Mouse (Mus musculus) 3134 (cell line): ENCODE data around the gene Rnls.

Experiments used
- DNase-seq: peaks from one replicate; pipeline ENCODE4 v3.0.0-alpha.2; 2011; ENCODE audit warnings: low spot score; ENCODE audit not compliant: insufficient read length; ENCODE audit errors: extremely low read depth

Gene Rnls

GRCm38 (mm10) chr19:33110404-33110803 lies 281.7 kb downstream of the Rnls start:
- DNase-seq, result no peak

DNA sequence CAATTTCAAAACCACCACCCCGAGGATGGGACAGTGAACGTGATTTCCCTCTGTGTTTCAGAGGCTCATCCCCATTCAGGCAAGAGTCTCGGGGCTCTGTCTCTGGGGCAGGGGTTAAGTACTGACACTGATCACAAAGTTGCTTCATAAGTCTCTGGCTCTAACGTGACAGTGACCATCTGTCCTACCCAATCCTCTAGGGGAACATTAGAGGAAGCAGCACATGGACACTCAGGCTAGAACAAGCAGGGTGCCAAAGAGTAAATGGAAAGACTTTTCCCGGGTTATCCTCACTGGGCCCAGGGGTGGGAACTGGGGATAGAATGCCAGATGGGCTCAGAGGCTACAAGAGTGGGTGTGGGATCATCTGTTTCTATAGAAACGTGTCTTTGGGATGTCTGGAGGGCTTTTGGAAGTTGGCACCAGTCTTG lies 282.1 kb downstream of the Rnls start:
- DNase-seq, result no peak

- no peak for DNase-seq
These were observed 283.0 kb downstream of the Rnls start for GRCm38 (mm10) chr19:33109141-33109540.

GRCm38 (mm10) chr19:33103851-33104250 lies 288.2 kb downstream of the Rnls start:
- no peak for DNase-seq

- no peak for DNase-seq
These were observed 289.3 kb downstream of the Rnls start for GRCm38 (mm10) chr19:33102783-33103139.

DNA sequence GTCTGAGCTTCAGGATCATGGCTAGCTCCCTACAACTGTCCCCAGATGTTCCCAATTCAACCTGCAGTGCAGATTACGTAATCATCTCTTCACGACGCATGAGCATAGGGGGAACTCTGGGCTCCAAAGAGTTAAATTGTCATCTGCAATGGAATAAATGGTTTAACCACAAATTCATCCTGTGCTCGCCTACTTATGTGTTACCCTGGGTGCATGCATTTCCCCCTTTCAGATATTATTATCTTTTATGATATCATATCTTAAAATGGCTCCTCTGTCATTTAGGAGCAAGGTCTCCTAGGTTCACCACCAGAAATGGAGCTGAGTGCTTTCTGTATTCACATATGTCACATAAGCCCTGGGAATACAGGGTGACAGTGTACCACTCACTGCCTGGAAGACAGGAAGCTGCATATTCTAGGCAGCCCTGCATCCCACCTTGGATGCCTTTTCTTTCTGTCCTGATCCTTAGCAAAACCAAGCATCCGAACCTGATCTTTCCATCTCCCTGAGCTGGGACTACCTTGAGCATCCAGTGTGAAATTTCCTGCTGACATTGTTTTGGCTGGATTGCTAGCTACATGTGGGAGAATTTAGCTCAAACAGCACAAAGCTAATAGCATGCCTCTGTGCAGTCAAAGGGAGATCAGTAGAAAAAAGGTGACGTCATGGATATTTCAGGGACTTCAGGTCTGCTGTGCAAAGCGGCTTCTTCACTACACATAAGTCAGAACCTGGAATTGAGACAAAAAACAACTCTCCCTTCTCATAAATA lies 289.9 kb downstream of the Rnls start:
- DNase-seq, result no peak

DNA sequence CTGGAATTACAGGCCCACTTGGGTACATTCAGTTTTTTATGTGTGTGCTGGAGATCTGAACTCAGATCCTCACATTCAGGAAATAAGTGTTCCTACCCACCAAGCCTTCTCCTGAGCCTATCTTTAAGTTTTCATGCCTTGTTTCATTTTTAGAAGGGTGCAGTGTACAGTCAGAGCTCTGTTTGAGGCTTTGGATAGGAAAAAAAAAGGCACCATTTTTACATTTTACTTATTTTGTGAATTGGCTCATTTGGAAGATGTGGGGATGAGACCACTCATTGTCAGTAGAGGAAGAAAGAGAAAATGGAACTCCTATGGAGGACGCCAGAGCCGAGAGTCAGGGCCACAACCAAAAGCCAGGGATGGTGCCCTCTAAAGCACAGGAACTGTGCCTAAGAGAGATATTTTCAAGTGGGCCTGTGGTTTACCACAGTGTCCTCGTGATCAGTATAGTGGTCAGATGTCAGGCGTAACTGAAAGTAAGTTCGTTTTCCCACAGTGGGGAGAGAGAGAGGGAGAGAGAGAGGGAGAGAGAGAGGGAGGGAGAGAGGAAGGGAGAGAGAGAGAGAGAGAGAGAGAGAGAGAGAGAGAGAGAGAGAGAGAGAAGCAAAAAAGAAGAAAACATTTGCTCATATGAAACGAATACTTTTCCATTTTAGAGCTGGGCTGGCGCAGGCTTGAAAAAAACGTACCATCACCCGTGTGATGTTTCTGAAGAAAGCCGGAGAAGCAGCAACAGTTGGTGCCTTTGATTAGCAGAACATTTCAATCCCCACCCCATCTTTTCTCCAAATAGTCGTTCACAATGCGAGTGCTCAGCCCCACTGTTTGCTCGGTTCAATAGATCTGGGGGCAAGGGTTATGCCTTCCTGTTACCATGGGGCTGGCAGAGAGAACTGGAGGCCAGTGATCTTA lies 290.7 kb downstream of the Rnls start:
- peak; percentile 45 for DNase-seq

GRCm38 (mm10) chr19:33100598-33100997 lies 291.5 kb downstream of the Rnls start:
- no peak for DNase-seq

DNA sequence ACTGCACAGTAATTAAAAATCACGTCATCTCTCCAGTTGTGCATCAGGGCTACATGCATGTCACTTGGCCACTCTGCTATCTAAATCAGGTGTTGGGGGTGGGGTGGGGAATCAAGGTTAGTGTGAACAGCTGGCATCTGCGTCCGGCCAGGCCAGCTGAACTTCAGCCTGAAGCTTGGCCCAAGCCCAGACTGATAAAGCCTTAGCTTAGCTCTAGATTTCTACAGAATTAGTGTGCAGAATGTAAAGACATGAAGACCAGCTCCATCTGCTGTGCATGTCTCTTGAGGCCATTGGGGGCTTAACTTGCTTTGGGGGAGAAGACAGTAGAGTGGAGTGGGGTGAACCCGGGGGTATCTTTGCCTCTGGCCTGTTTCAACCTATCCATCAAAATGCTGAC lies 292.1 kb downstream of the Rnls start:
- DNase-seq, result no peak

GRCm38 (mm10) chr19:33099201-33099788 lies 292.8 kb downstream of the Rnls start:
- no peak for DNase-seq

DNA sequence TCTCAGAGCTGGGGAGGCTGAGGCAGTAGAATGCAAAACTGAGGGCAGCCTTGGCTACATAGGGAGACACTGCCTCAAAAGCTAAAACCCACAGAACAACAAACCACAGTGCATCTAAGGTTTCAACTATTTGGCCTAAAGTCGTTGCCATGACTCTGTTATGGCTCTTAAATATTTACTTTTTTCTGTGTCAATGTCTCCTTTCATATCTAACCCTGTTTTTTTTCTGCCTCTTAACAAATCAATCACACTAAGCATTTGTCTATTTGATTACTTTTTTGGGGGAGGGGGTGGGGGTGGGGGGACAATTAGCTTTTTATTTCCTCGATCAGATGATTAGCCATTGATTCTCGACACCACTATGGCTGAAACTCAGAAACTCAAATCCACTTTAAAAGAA lies 294.4 kb downstream of the Rnls start:
- DNase-seq, result no peak

DNA sequence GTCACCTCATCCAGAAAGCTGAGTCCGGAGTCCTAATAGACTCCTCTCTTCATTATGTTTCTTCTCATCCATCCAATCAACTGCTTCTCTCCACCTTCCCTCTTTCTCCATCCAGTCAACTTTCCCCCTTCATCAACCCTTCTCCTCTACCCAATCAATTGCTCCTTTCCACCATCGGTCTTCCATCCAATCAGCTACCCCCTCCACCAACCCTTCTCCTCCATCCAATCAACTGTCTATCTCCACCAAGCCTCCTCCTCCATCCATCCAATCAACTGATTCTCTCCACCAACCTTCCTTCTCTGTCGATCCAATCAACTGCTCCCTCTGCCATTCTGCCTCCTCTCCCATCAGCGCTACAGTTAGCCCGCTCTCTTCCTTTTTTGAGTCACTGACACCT lies 295.5 kb downstream of the Rnls start:
- DNase-seq, result no peak

- DNase-seq, result no peak
These were observed 299.5 kb downstream of the Rnls start for GRCm38 (mm10) chr19:33092575-33092974.

- no peak for DNase-seq
These were observed 300.8 kb downstream of the Rnls start for GRCm38 (mm10) chr19:33091324-33091723.

DNA sequence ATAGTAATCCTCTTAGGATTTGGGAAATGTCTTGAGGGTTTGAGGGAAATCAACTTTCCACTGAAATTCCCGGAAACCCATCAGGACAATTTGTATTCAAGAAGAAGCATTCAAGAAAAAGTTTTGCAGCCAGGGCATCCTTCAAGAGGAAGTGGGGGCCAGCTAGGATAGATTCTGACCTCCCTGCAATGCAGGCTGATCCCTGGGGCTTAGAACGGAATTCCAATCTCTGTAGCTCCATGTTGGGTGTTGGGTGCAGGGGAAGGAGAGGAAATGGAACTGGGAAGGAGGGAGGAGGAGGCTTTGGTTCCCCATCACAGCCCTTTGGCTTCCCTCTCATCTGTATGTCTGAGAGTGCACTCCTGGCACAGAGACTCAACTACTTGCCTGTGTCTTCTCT lies 303.2 kb downstream of the Rnls start:
- no peak for DNase-seq

GRCm38 (mm10) chr19:33087961-33088360 lies 304.1 kb downstream of the Rnls start:
- no peak for DNase-seq
